Mouse (Mus musculus) CD4-positive, CD25-positive, alpha-beta regulatory T cell, adult 2 months (primary cell): ENCODE measurements around the gene Phc1.

Source experiments
- DNase-seq: peaks from one replicate; pipeline ENCODE4 v3.0.0-alpha.2; 2012; ENCODE audit warnings: low read depth, low spot score

Gene Phc1

DNA sequence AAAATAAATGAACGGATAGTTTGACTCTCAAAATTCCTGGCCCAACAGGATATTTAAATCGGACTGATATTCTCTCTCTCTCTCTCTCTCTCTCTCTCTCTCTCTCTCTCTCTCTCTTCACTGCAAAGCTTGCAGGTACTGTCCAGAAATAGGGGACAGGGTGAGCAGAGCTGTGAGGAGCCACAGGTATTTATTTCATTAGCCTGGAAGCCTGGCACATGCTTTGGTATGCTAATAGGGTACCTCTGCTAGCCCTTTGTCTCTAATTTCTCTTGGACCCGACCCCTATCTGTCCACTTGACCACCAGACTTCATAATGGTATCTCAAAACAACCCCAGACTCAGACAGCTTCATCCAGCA is 43.5 kb downstream of the Phc1 start:
- DNase-seq = no peak

DNA sequence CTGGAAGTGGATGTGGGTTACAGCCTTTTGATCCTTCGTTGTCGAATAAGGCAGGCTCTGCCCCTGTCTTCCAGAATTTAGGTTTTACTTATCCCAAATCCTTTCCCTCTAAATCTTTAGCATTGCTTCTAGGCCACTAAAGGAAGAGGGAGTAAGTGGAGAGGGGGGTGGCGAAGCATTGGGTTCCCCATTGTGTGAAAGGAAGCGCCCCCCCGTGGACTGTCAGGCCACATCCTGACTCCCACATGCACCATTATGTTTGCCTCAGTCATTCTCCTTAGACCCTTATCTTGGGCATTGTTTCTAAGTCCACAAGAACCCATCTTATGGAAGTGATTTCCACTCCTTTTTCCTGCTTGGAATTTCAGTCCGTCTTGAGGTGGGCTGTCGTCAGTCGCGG is 45.1 kb downstream of the Phc1 start:
- peak; percentile 56 for DNase-seq

GRCm38 (mm10) chr6:122294290-122294689 is 46.1 kb downstream of the Phc1 start:
- DNase-seq = peak; percentile 37

DNA sequence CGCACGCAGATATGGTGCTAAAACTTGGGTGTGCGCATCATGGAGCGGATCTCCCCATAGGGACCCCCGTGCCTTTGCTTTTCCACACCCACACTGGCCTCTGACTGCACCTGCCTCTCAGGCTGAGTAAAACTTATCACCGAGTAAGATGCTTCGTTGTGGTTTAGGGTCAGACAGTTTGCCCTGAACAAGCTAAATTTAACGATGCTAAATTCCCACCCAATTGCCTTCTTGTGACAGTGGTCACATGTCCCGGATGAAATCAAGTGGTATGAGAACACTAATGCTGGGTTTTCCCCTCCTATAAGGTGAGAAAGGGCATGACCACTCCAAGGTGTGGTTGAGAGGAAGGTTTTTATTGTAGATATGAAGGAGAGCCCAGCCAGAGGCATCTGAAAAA is 46.6 kb downstream of the Phc1 start:
- DNase-seq = peak; percentile 62

GRCm38 (mm10) chr6:122293121-122293520 is 47.2 kb downstream of the Phc1 start:
- peak; percentile 40 for DNase-seq

DNA sequence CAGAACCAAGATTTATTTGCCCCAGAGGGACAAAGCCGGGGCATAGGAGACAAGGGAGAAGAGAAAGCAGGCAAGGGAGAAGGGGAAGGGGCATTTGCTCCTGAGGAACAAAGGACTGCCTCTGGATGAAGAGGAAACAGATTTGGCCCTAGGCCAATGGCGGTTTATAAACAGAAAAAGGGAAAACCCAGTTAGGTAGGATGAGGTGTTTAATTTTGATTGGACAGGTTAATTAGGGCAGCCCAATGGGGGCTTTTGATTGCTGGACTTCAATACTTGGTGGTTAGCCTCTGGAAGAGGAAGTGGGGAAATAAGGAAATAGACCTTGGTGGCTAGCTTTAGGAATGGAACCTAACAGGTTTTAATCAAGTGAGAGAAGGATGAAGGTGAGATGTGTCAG is 48.2 kb downstream of the Phc1 start:
- DNase-seq = peak; percentile 48

GRCm38 (mm10) chr6:122291735-122292134 is 48.6 kb downstream of the Phc1 start:
- DNase-seq = peak; percentile 71

DNA sequence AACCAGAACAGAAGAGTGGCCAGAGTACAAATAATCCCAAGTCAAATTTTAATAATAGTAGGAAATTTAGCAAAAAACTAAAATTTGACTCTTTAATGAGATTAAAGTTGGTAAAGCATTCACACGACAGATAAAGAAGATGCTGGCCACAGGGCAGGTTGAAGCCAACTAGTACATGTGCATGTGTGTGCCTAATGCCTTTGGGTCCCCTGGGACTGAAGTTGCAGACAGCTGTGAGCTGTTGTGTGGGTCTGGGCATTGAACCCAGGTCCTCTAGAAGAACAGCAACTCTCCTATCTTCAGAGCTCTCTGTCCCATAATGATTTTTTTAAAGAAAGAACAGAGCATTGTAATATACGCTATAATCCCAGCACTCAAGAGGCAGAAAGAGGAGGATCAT is 49.1 kb downstream of the Phc1 start:
- no peak for DNase-seq

GRCm38 (mm10) chr6:122290253-122290652 is 50.1 kb downstream of the Phc1 start:
- DNase-seq = no peak

DNA sequence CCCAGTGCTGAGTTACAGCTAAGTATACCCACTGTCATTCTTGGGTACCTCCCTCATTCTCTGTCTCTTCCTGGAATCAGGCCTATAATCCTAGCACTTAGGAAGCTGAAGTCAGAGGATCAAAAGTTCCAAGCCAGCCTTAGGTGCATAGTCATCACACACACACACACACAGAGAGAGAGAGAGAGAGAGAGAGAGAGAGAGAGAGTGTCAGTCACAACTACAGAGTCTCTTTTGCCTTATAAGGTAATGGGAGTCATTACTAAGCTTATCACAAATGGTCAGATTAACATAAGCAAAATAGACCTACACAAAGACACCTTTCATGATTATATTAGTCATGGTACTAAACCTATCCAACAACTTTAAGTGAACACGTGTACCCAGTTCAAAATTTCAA is 51.0 kb downstream of the Phc1 start:
- DNase-seq = no peak

GRCm38 (mm10) chr6:122288263-122288662 is 52.1 kb downstream of the Phc1 start:
- peak; percentile 52 for DNase-seq

- no peak for DNase-seq
Measured at GRCm38 (mm10) chr6:122284823-122285222, 55.5 kb downstream of the Phc1 start.

- no peak for DNase-seq
Measured at GRCm38 (mm10) chr6:122284304-122284703, 56.1 kb downstream of the Phc1 start.

GRCm38 (mm10) chr6:122283429-122283828 is 56.9 kb downstream of the Phc1 start:
- no peak for DNase-seq

DNA sequence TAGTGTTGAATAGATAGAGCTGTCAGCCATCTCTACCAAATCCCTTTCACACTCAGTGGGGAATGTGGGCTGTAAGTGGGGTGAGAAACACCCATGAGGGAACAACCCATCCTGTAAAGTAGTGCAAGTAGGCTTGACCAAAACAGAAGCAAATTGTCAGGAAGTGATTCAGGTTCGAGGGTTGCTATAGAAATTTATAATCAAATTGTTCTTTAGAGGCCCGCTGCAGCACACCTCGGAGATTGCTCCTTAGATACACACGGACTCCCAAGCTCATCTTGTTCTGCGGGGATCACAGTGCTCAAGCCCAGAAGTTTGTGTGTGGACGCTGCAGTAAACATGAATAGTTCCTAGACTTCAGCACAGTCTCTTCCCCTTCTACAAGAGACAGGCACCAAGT is 57.6 kb downstream of the Phc1 start, which contains the start of gene Klrg1:
TSS of gene Klrg1 (minus strand) at position 101 of the 400 bp plus-strand sequence.
- DNase-seq = no peak

- DNase-seq = no peak
Measured at GRCm38 (mm10) chr6:122276565-122276964, 63.8 kb downstream of the Phc1 start.

DNA sequence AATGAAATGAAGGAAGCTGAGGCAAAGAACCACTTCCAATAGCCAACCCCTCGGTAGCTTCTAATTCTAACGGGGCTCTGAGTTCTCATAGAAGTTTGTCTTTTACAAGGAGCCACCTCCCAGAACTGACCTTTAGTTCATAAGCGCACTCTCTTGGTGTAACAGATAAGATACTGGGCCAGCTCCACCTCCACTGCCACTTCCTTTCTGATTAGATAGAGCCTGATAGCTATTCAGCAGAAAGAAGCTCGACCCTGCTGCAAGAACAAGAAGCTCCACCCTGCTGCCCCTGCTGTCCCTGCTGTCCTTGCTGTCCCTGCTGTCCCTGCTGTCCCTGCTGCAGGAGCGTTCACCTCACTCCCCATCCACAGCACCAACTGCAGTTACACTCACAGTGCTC is 65.8 kb downstream of the Phc1 start:
- DNase-seq = no peak

DNA sequence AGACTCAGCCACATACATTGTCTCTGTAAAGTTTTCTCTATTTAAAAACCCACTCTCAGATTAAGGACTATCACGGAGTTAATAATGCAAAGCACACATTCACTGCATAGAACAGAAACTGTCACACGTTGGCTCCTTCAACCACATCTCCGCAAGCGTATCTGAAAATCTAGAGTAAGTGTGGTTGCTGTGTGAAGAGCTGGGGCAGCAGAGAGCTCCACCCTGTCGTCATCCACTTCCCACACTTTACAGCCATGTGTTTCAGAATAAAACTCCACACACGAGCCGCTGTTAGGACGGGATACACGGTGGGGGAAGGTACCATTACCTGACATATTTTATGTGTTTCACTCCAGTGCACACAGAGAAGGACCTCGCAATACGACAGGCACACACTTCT is 70.2 kb downstream of the Phc1 start:
- peak; percentile 50 for DNase-seq

GRCm38 (mm10) chr6:122269170-122269569 is 71.2 kb downstream of the Phc1 start:
- DNase-seq = no peak

- no peak for DNase-seq
Measured at GRCm38 (mm10) chr6:122268561-122268960, 71.8 kb downstream of the Phc1 start.
